26 mouse cellular contexts compared by ENCODE assay signal in the genomic region with DNA sequence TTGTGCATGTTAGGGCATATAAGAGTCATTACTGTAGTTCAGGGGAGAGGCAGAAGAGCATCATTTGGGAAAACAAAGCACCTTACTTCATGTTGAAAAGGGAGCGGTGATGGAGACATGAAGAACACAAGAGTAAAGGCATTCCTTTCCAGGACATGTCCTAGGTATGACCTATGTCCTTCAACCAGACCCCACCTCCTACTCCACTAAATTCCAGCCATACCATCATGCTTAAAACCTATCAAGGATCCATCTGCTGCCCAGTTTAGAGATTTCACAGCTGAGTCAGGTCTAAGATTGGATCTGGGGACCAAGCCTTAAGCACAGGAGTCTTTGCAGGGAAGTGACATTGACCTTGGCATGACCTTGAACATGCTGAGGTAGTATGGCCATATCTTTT. TPM values are rescaled to one million over a fixed set of nuclear protein-coding genes. Genes with fewer than 3 reads are reported as not detected.
"Had no signal": no experiment of that assay in that cellular context is flagged by ENCODE, and none has a peak within 500 bp of the region (broad histone marks: within the 10 kb centered on the region; RNA-seq: fewer than 3 reads in every experiment).

No protein-coding gene starts in this region.

- H3K4me1 ChIP-seq: embryonic facial prominence, embryonic 12.5 days; embryonic facial prominence, embryonic 15.5 days; forebrain, embryonic 13.5 days; forebrain, embryonic 15.5 days had no signal

- H3K27ac ChIP-seq: embryonic facial prominence, embryonic 10.5 days; embryonic facial prominence, embryonic 12.5 days; embryonic facial prominence, embryonic 13.5 days; embryonic facial prominence, embryonic 15.5 days; forebrain, embryonic 10.5 days; forebrain, embryonic 12.5 days; forebrain, embryonic 13.5 days; forebrain, embryonic 15.5 days; gastrocnemius, adult 2 months; heart, adult 2 months had no signal

- H3K9me3 ChIP-seq: embryonic facial prominence, embryonic 10.5 days; embryonic facial prominence, embryonic 12.5 days; embryonic facial prominence, embryonic 13.5 days; embryonic facial prominence, embryonic 15.5 days; forebrain, embryonic 10.5 days; forebrain, embryonic 12.5 days; forebrain, embryonic 13.5 days; forebrain, embryonic 15.5 days had no signal

- H3K4me3 ChIP-seq: embryonic facial prominence, embryonic 10.5 days; embryonic facial prominence, embryonic 12.5 days; embryonic facial prominence, embryonic 13.5 days; embryonic facial prominence, embryonic 15.5 days; erythroblast, embryonic 14.5 days; forebrain, embryonic 10.5 days; forebrain, embryonic 12.5 days; forebrain, embryonic 13.5 days; forebrain, embryonic 15.5 days; gastrocnemius, adult 2 months; heart, adult 2 months had no signal

- ATAC-seq: forebrain, embryonic 13.5 days; forebrain, embryonic 14.5 days; forebrain, embryonic 15.5 days; forebrain, embryonic 16.5 days; forebrain, postnatal 0 days had no signal

- H3K4me2 ChIP-seq: embryonic facial prominence, embryonic 12.5 days; embryonic facial prominence, embryonic 13.5 days; embryonic facial prominence, embryonic 15.5 days; forebrain, embryonic 12.5 days; forebrain, embryonic 13.5 days; forebrain, embryonic 15.5 days had no signal

- DNase-seq: cerebellum, adult 9-10 months; cerebellum, adult 9-11 months; cerebellum, postnatal 10 days; cerebellum, postnatal 14 days; cerebellum, postnatal 25 days; cerebellum, postnatal 36 days; embryo, embryonic 11 days; forebrain, postnatal 0 days; gastrocnemius, adult 2 months; gastrocnemius, postnatal 10 days; gastrocnemius, postnatal 14 days; gastrocnemius, postnatal 25 days; gastrocnemius, postnatal 36 days; heart, adult 18-20 months; heart, adult 2 months had no signal

- H3K9ac ChIP-seq: embryonic facial prominence, embryonic 12.5 days; embryonic facial prominence, embryonic 13.5 days; embryonic facial prominence, embryonic 15.5 days; forebrain, embryonic 12.5 days; forebrain, embryonic 13.5 days; forebrain, embryonic 15.5 days; forebrain, postnatal 0 days had no signal

- H3K27me3 ChIP-seq: embryonic facial prominence, embryonic 12.5 days; embryonic facial prominence, embryonic 13.5 days; embryonic facial prominence, embryonic 15.5 days; forebrain, embryonic 12.5 days; forebrain, embryonic 13.5 days; forebrain, embryonic 15.5 days had no signal

- H3K36me3 ChIP-seq: embryonic facial prominence, embryonic 10.5 days; embryonic facial prominence, embryonic 12.5 days; embryonic facial prominence, embryonic 13.5 days; embryonic facial prominence, embryonic 15.5 days; forebrain, embryonic 10.5 days; forebrain, embryonic 12.5 days; forebrain, embryonic 15.5 days had no signal

RNA-seq across cellular contexts. Expression of a gene that starts 25.1 kb away (rescaled TPM):
- polyA plus RNA-seq: erythroblast, embryonic 14.5 days had no signal
